Mouse (Mus musculus): ENCODE data around the gene Klk7. TPM values are rescaled to one million over a fixed set of nuclear protein-coding genes. Genes with fewer than 3 reads are reported as not detected.

The Klk7 gene
- polyA plus RNA-seq (2016; fragmentation: Nextera tagmentation; extraction: Ambion mirVana) = not detected in 2 replicates

DNA sequence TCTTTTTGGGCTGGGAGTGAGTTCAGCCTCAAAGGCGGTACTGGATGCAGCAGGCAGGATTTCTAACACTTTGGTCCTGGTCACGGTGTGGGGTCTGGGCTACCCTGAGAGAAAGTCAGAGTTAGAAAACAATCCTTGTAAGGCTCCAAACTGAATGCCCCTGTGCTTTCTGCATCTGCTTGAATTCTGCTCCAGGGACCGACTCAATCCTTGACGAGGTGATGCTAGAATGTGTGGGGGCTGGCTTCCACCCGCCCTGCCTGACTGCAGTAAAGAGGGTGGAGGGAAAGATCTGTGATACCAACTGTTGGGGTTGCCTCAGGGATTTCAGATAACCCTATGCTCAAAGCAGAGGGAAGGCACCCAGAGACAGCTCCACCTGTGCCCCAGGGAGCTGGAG, at the start of gene Klk7:
TSS of gene Klk7 (plus strand) at position 301 of the 400 bp plus-strand sequence.
- Histone ChIP-seq H3K4me3 (no peak within 1 kb of the TSS), H3K4me1 (no peaks in the 10 kb centered on the region), H3K27ac (no peak within 1 kb of the TSS), H3K9me3 (no peaks in the 10 kb centered on the region), H3K36me3 (replicated peaks) (no peaks in the 10 kb centered on the region), H3K27me3 (ENCODE audit: poor library complexity, severe bottlenecking) (no peaks in the 10 kb centered on the region)
- WGBS = 56% methylated on average over 5 of the region's 5 CpGs
- no peak for DNase-seq (ENCODE audit: extremely low spot score, low spot score)

GRCm38 (mm10) chr7:43766484-43766883, 44.6 kb upstream of the Klk7 start:
- Histone ChIP-seq H3K4me1 (no peaks in the 10 kb centered on the region), H3K27ac (no peak overlapping the region), H3K9me3 (peaks cover 3% of the 10 kb centered on the region; the same call in 1 of the 2 replicates), H3K27me3 (ENCODE audit: poor library complexity, severe bottlenecking) (no peaks in the 10 kb centered on the region), H3K36me3 (replicated peaks) (no peaks in the 10 kb centered on the region), H3K4me3 (no peak overlapping the region)
- peak; percentile 13 for DNase-seq (ENCODE audit: extremely low spot score, low spot score)
- WGBS = 51% methylated on average over 8 of the region's 8 CpGs

- H3K36me3 ChIP-seq (replicated peaks) = no peaks in the 10 kb centered on the region
- no peak for DNase-seq (ENCODE audit: extremely low spot score, low spot score)
- no peak within 1 kb of the TSS for H3K27ac ChIP-seq
- H3K4me1 ChIP-seq = no peaks in the 10 kb centered on the region
- no peak within 1 kb of the TSS for H3K4me3 ChIP-seq
- no peaks in the 10 kb centered on the region for H3K27me3 ChIP-seq (ENCODE audit: poor library complexity, severe bottlenecking)
- 87% methylated on average over 4 of the region's 4 CpGs for WGBS
- H3K9me3 ChIP-seq = peaks cover 3% of the 10 kb centered on the region; the same call in 1 of the 2 replicates
Measured at GRCm38 (mm10) chr7:43768597-43768996, 42.5 kb upstream of the Klk7 start, which contains the start of gene Klk12. Gene Klk12 (plus strand): TSS chr7:43768897.

GRCm38 (mm10) chr7:43769636-43770035, 41.5 kb upstream of the Klk7 start:
- Histone ChIP-seq H3K36me3 (replicated peaks) (no peaks in the 10 kb centered on the region), H3K27ac (no peak overlapping the region), H3K27me3 (ENCODE audit: poor library complexity, severe bottlenecking) (no peaks in the 10 kb centered on the region), H3K4me1 (peaks cover 4% of the 10 kb centered on the region), H3K9me3 (peaks cover 3% of the 10 kb centered on the region; the same call in 1 of the 2 replicates), H3K4me3 (no peak overlapping the region)
- 91% methylated on average over 8 of the region's 8 CpGs for WGBS
- peak; percentile 7 for DNase-seq (ENCODE audit: extremely low spot score, low spot score)

DNA sequence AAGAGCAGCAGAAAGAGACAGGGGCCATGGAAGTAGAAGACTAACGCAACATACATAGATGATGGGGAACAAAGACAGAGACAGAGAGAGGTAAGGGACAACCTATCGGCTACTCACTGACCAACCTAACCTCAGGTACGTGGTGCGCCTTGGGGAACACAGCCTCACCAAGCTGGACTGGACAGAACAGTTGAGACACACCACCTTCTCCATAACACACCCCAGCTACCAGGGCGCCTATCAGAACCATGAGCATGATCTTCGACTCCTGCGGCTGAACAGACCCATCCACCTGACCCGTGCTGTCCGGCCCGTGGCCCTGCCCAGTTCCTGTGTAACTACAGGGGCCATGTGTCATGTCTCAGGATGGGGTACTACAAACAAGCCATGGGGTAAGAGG, 40.4 kb upstream of the Klk7 start:
- 93% methylated on average over 10 of the region's 10 CpGs for WGBS
- no peak overlapping the region for H3K27ac ChIP-seq
- H3K9me3 ChIP-seq = peaks cover 3% of the 10 kb centered on the region; the same call in 1 of the 2 replicates
- peaks cover 15% of the 10 kb centered on the region for H3K4me1 ChIP-seq
- H3K4me3 ChIP-seq = no peak overlapping the region
- H3K27me3 ChIP-seq (ENCODE audit: poor library complexity, severe bottlenecking) = no peaks in the 10 kb centered on the region
- H3K36me3 ChIP-seq (replicated peaks) = no peaks in the 10 kb centered on the region
- DNase-seq (ENCODE audit: extremely low spot score, low spot score) = no peak

DNA sequence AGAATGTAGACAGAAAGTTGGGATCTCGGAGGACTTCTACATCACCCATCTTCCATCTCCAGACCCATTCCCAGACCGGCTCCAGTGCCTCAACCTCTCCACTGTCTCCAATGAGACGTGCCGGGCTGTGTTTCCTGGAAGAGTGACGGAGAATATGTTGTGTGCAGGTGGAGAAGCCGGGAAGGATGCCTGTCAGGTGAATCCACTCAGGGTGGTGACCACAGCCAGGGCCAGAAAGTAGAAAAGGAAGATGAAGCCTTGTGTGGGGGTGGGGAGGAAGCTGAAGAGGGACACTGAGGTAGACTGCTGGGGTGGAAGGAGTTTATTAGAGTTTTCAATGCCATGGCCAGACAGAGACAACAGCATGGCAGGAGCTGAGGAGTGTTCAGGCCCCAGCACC, 39.2 kb upstream of the Klk7 start:
- Histone ChIP-seq H3K36me3 (replicated peaks) (no peaks in the 10 kb centered on the region), H3K4me3 (no peak overlapping the region), H3K9me3 (peaks cover 3% of the 10 kb centered on the region; the same call in 1 of the 2 replicates), H3K4me1 (peaks cover 16% of the 10 kb centered on the region), H3K27me3 (ENCODE audit: poor library complexity, severe bottlenecking) (no peaks in the 10 kb centered on the region), H3K27ac (no peak overlapping the region)
- peak; percentile 10 for DNase-seq (ENCODE audit: extremely low spot score, low spot score)
- WGBS = 93% methylated on average over 6 of the region's 6 CpGs

- WGBS = 74% methylated on average over 3 of the region's 3 CpGs
- Histone ChIP-seq H3K9me3 (peaks cover 3% of the 10 kb centered on the region; the same call in 1 of the 2 replicates), H3K27me3 (ENCODE audit: poor library complexity, severe bottlenecking) (no peaks in the 10 kb centered on the region), H3K36me3 (replicated peaks) (no peaks in the 10 kb centered on the region), H3K4me3 (no peak overlapping the region), H3K27ac (no peak overlapping the region), H3K4me1 (peaks cover 16% of the 10 kb centered on the region)
- peak; percentile 9 for DNase-seq (ENCODE audit: extremely low spot score, low spot score)
Measured at GRCm38 (mm10) chr7:43772901-43773300, 38.2 kb upstream of the Klk7 start.

DNA sequence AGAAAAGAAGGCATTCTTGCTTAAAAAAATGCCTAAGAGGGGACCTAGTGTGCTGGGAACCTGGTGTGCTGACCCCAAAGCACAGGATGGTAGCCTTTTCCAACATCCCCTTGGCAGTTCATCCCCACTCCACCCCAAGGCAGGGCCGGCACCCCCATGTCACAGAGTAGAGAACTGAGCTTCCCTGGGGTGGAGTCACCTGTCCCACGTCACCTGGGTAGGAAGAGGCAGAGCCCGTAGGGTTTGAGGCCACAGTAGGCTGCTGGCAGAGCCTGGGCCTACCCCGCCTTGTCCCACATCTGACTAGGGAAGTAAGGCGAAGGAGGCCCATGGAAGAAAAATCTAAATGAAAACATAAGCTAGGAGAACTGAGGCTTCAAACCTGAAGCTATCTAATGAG, 36.7 kb upstream of the Klk7 start, which contains the start of gene Klk11:
TSS of gene Klk11 (plus strand) at position 241 of the 400 bp plus-strand sequence.
- 87% methylated on average over 5 of the region's 5 CpGs for WGBS
- Histone ChIP-seq H3K9me3 (no peaks in the 10 kb centered on the region), H3K4me3 (no peak within 1 kb of the TSS), H3K27ac (peak within 1 kb of the TSS; percentile 80), H3K27me3 (ENCODE audit: poor library complexity, severe bottlenecking) (no peaks in the 10 kb centered on the region), H3K36me3 (replicated peaks) (no peaks in the 10 kb centered on the region), H3K4me1 (peaks cover 16% of the 10 kb centered on the region)
- peak; percentile 10 for DNase-seq (ENCODE audit: extremely low spot score, low spot score)

DNA sequence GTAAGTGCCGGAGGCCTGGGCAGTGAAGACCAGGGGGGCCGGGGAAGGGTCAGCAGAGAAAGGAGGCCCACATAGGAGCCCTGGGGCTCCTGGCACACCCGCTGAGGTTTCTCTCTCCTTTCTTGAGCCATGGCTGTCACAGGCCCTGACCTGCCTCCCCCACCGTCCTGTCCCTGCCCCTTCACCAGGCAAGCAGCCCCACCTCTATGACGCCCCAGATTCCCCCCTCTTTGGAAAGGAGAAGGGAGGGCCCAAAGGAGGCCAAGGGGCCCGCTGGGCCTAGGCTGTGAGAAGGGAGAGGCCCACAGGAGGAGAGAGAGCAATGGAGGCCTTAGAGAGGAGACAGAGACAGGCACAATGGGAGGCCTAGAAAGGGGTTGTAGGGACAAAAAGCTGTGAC, 36.3 kb upstream of the Klk7 start:
- no peaks in the 10 kb centered on the region for H3K27me3 ChIP-seq (ENCODE audit: poor library complexity, severe bottlenecking)
- H3K27ac ChIP-seq = peak overlapping the region; percentile 80
- peaks cover 16% of the 10 kb centered on the region for H3K4me1 ChIP-seq
- no peaks in the 10 kb centered on the region for H3K9me3 ChIP-seq
- no peaks in the 10 kb centered on the region for H3K36me3 ChIP-seq (replicated peaks)
- no peak overlapping the region for H3K4me3 ChIP-seq
- peak; percentile 13 for DNase-seq (ENCODE audit: extremely low spot score, low spot score)
- 51% methylated on average over 6 of the region's 6 CpGs for WGBS

DNA sequence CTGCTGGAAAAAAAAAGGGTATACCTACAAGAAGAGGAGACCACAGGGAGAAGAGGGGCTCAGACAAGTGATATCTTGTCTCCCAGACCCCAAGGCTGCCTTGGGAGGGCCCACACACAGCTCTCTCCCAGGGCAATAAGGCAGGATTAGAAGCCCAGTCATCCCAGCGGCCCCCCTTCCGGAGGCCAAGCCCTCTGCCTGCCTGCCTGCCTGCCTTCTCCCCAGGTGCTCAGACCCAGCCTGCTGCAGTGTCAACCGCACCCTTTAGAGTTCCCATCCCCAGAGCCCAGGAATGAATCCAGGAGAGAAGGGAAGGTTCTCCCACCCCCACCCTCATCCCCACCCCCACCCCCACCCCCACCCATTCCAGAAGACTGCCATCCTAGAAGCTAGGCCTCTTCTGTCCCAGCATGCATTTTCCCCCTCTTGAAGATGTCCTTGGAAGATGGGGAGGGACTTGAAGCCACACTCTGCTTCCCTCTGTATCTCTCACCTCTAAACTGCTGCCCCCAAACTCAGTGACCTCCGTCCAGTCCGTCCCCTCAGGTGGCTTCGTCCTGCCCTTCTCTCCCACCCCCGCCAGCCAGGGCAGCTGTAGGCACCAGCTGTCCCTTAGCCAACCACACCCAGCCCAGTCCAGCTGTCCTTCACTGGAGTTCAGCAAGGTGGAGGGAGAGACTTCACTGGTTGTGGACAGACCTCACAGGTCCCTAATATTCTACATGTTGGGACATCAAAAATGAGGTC, 35.6 kb upstream of the Klk7 start:
- 39% methylated on average over 7 of the region's 7 CpGs for WGBS
- H3K27ac ChIP-seq = peak overlapping the region; percentile 80
- peak; percentile 7 for DNase-seq (ENCODE audit: extremely low spot score, low spot score)
- peaks cover 16% of the 10 kb centered on the region for H3K4me1 ChIP-seq
- H3K9me3 ChIP-seq = no peaks in the 10 kb centered on the region
- H3K27me3 ChIP-seq (ENCODE audit: poor library complexity, severe bottlenecking) = no peaks in the 10 kb centered on the region
- no peak overlapping the region for H3K4me3 ChIP-seq
- H3K36me3 ChIP-seq (replicated peaks) = no peaks in the 10 kb centered on the region

DNA sequence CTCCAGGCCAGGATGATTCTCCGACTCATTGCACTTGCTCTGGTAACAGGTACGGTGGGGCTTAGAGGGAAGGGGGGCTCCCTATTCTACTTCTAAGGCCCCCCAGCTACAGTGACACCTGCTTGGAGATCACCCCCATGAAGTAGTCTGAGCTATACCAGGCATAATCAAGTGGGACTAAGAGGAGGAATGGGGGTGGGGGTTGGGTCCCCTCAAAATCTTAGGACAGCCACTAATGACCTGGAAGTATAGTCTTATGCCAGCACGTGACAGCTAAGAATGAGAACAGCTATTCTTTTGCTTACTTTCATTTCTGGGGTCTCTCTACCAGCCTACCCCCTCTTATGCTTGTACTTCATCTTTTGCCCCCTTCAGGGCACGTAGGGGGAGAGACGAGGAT, 34.6 kb upstream of the Klk7 start:
- H3K9me3 ChIP-seq = no peaks in the 10 kb centered on the region
- no peaks in the 10 kb centered on the region for H3K27me3 ChIP-seq (ENCODE audit: poor library complexity, severe bottlenecking)
- no peak overlapping the region for H3K4me3 ChIP-seq
- peaks cover 16% of the 10 kb centered on the region for H3K4me1 ChIP-seq
- no peak for DNase-seq (ENCODE audit: extremely low spot score, low spot score)
- no peak overlapping the region for H3K27ac ChIP-seq
- WGBS = 79% methylated on average over 5 of the region's 5 CpGs
- no peaks in the 10 kb centered on the region for H3K36me3 ChIP-seq (replicated peaks)

GRCm38 (mm10) chr7:43777423-43777822, 33.7 kb upstream of the Klk7 start:
- Histone ChIP-seq H3K4me3 (no peak overlapping the region), H3K9me3 (no peaks in the 10 kb centered on the region), H3K36me3 (replicated peaks) (no peaks in the 10 kb centered on the region), H3K27ac (no peak overlapping the region), H3K27me3 (ENCODE audit: poor library complexity, severe bottlenecking) (no peaks in the 10 kb centered on the region), H3K4me1 (peaks cover 19% of the 10 kb centered on the region)
- WGBS = 92% methylated on average over 12 of the region's 12 CpGs
- peak; percentile 7 for DNase-seq (ENCODE audit: extremely low spot score, low spot score)

- Histone ChIP-seq H3K4me1 (peaks cover 27% of the 10 kb centered on the region), H3K27me3 (ENCODE audit: poor library complexity, severe bottlenecking) (peaks cover 8% of the 10 kb centered on the region), H3K9me3 (no peaks in the 10 kb centered on the region), H3K4me3 (no peak overlapping the region), H3K36me3 (replicated peaks) (no peaks in the 10 kb centered on the region), H3K27ac (no peak overlapping the region)
- peak; percentile 12 for DNase-seq (ENCODE audit: extremely low spot score, low spot score)
- 92% methylated on average over 10 of the region's 10 CpGs for WGBS
Measured at GRCm38 (mm10) chr7:43778176-43778970, 32.7 kb upstream of the Klk7 start.
